Mouse (Mus musculus): Measurements from ENCODE around the gene Scrt2. TPM values are rescaled to one million over a fixed set of nuclear protein-coding genes. Genes with fewer than 3 reads are reported as not detected.
"Not testable (repeated sequence)": the region's sequence is repeated elsewhere in the genome, so short reads cannot be mapped to it uniquely, and the experiment has no call there.

Gene Scrt2
- polyA plus RNA-seq (2012; rRNA removed): 0.70 and 0.82 TPM in 2 replicates

GRCm38 (mm10) chr2:152080685-152081541 lies at the start of gene Scrt2:
Gene Scrt2, plus strand, starts transcription at chr2:152081529.
- DNase-seq (ENCODE audit: low read depth): no peak

GRCm38 (mm10) chr2:152040101-152040500 lies 41.2 kb upstream of the Scrt2 start:
- DNase-seq (ENCODE audit: low read depth): no peak

- DNase-seq (ENCODE audit: low read depth): no peak
These were observed 34.0 kb upstream of the Scrt2 start for GRCm38 (mm10) chr2:152047116-152048002.

GRCm38 (mm10) chr2:152048003-152048980 lies 33.0 kb upstream of the Scrt2 start:
- no peak for DNase-seq (ENCODE audit: low read depth)

- no peak for DNase-seq (ENCODE audit: low read depth)
These were observed 32.3 kb upstream of the Scrt2 start for GRCm38 (mm10) chr2:152048981-152049441.

- no peak for DNase-seq (ENCODE audit: low read depth)
These were observed 31.6 kb upstream of the Scrt2 start for GRCm38 (mm10) chr2:152049611-152050270.

- DNase-seq (ENCODE audit: low read depth): no peak
These were observed 31.0 kb upstream of the Scrt2 start for GRCm38 (mm10) chr2:152050316-152050715.

GRCm38 (mm10) chr2:152051985-152052384 lies 29.3 kb upstream of the Scrt2 start:
- DNase-seq (ENCODE audit: low read depth): no peak

GRCm38 (mm10) chr2:152055406-152055805 lies 25.9 kb upstream of the Scrt2 start:
- no peak for DNase-seq (ENCODE audit: low read depth)

GRCm38 (mm10) chr2:152056368-152057251 lies 24.7 kb upstream of the Scrt2 start:
- DNase-seq (ENCODE audit: low read depth): no peak

GRCm38 (mm10) chr2:152057252-152057563 lies 24.1 kb upstream of the Scrt2 start:
- DNase-seq (ENCODE audit: low read depth): no peak

- DNase-seq (ENCODE audit: low read depth): not testable (repeated sequence)
These were observed 18.5 kb upstream of the Scrt2 start for GRCm38 (mm10) chr2:152062817-152063216.

- no peak for DNase-seq (ENCODE audit: low read depth)
These were observed 12.5 kb upstream of the Scrt2 start for GRCm38 (mm10) chr2:152068660-152069433.

- DNase-seq (ENCODE audit: low read depth): no peak
These were observed 11.9 kb upstream of the Scrt2 start for GRCm38 (mm10) chr2:152069434-152069786.

- DNase-seq (ENCODE audit: low read depth): no peak
These were observed 11.4 kb upstream of the Scrt2 start for GRCm38 (mm10) chr2:152069941-152070340.

- DNase-seq (ENCODE audit: low read depth): no peak
These were observed 6.8 kb upstream of the Scrt2 start for GRCm38 (mm10) chr2:152074521-152074920.

- no peak for DNase-seq (ENCODE audit: low read depth)
These were observed 5.9 kb upstream of the Scrt2 start for GRCm38 (mm10) chr2:152075294-152075889.

- no peak for DNase-seq (ENCODE audit: low read depth)
These were observed 4.0 kb upstream of the Scrt2 start for GRCm38 (mm10) chr2:152077337-152077736.
